Mouse (Mus musculus) limb, embryonic 13.5 days (tissue): ENCODE measurements around the gene Slc7a1. TPM values are rescaled to one million over a fixed set of nuclear protein-coding genes. Genes with fewer than 3 reads are reported as not detected.

Experiments used
- ATAC-seq: fragments of 200-750 bp; cut with Nextera tagmentation; 2 replicates; pipeline ENCODE4 v1.8.0; 2017; ENCODE audit warnings: low read depth, moderate number of reproducible peaks, moderate TSS enrichment; ENCODE audit not compliant: low FRiP score
- H3K27ac ChIP-seq: fragments of 300-500 bp; sonication (generic); 2 replicates; pipeline ENCODE4 v1.5.1; 2015; ENCODE audit warnings: inconsistent platforms, mild to moderate bottlenecking, moderate library complexity
- H3K27me3 ChIP-seq: fragments of 300-500 bp; sonication (generic); 2 replicates; pipeline ENCODE4 v1.6.1; 2015; ENCODE audit warnings: mild to moderate bottlenecking, inconsistent platforms
- H3K36me3 ChIP-seq: fragments of 300-500 bp; sonication (generic); 2 replicates; pipeline ENCODE4 v1.6.1; 2015; ENCODE audit warnings: inconsistent platforms, mild to moderate bottlenecking, moderate library complexity
- H3K4me1 ChIP-seq: fragments of 300-500 bp; sonication (generic); 2 replicates; pipeline ENCODE4 v1.6.1; 2015; ENCODE audit warnings: inconsistent platforms
- H3K4me2 ChIP-seq: fragments of 300-500 bp; sonication (generic); replicated peaks from 2 replicates; pipeline ENCODE4 v1.6.1; 2015; ENCODE audit warnings: inconsistent platforms, mild to moderate bottlenecking, moderate library complexity
- H3K4me3 ChIP-seq: fragments of 300-500 bp; sonication (generic); 2 replicates; pipeline ENCODE4 v1.5.1; 2015; ENCODE audit warnings: moderate library complexity, mild to moderate bottlenecking, inconsistent platforms
- H3K9ac ChIP-seq: fragments of 300-500 bp; sonication (generic); 2 replicates; pipeline ENCODE4 v1.6.1; 2015; ENCODE audit warnings: mild to moderate bottlenecking, inconsistent platforms
- H3K9me3 ChIP-seq: fragments of 300-500 bp; sonication (generic); 2 replicates; pipeline ENCODE4 v1.6.1; 2016; ENCODE audit warnings: inconsistent platforms
- WGBS: fragments of 180-500 bp; shearing (Covaris S2); methylation state at CpG from one replicate; pipeline ENCODE4 v1.1.7; 2015; 5-methylcytosine and 5-hydroxymethylcytosine counted together
- polyA plus RNA-seq: library from polyadenylated mRNA; unstranded; fragments of >200 nt; fragmentation: Nextera tagmentation; extraction: Ambion mirVana; gene quantifications from 2 replicates; pipeline ENCODE4 v1.2.1, GENCODE M21; 2015

The Slc7a1 gene
- polyA plus RNA-seq, 1 experiment from 2014 or later: 14.9 TPM

- peaks cover 9% of the 10 kb centered on the region; the same call in 1 of the 2 replicates for H3K9me3 ChIP-seq
- peaks cover 22% of the 10 kb centered on the region; the same call in 1 of the 2 replicates for H3K4me1 ChIP-seq
- H3K4me3 ChIP-seq: no peak overlapping the region
- no peaks in the 10 kb centered on the region for H3K27me3 ChIP-seq
- H3K36me3 ChIP-seq: peaks cover 10% of the 10 kb centered on the region
- H3K27ac ChIP-seq: no peak overlapping the region; the same call in 1 of the 2 replicates
- H3K9ac ChIP-seq: no peak overlapping the region
- H3K4me2 ChIP-seq: no peak overlapping the region
- no peak for ATAC-seq
- 83% methylated on average over 17 of the region's 17 CpGs for WGBS
These were observed 22.1 kb downstream of the Slc7a1 start for GRCm38 (mm10) chr5:148377439-148378231.

GRCm38 (mm10) chr5:148376358-148376757, 23.3 kb downstream of the Slc7a1 start:
- Histone ChIP-seq H3K27ac (no peak overlapping the region), H3K4me2 (no peak overlapping the region), H3K9ac (no peak overlapping the region), H3K9me3 (peaks cover 9% of the 10 kb centered on the region; the same call in 1 of the 2 replicates), H3K27me3 (no peaks in the 10 kb centered on the region), H3K4me1 (peaks cover 17% of the 10 kb centered on the region; the same call in 1 of the 2 replicates), H3K36me3 (peaks cover 10% of the 10 kb centered on the region), H3K4me3 (no peak overlapping the region)
- whole genome bisulfite sequencing: 96% methylated on average over 8 of the region's 8 CpGs
- ATAC-seq: no peak

- H3K27me3 ChIP-seq: no peaks in the 10 kb centered on the region
- H3K36me3 ChIP-seq: peaks cover 13% of the 10 kb centered on the region
- ATAC-seq: no peak
- H3K9ac ChIP-seq: no peak overlapping the region
- no peak overlapping the region for H3K4me2 ChIP-seq
- WGBS: 74% methylated on average over 12 of the region's 12 CpGs
- peaks cover 11% of the 10 kb centered on the region; the same call in 1 of the 2 replicates for H3K4me1 ChIP-seq
- H3K27ac ChIP-seq: no peak overlapping the region
- H3K9me3 ChIP-seq: peaks cover 9% of the 10 kb centered on the region; the same call in 1 of the 2 replicates
- H3K4me3 ChIP-seq: no peak overlapping the region
These were observed 24.2 kb downstream of the Slc7a1 start for GRCm38 (mm10) chr5:148375480-148375879.

- ATAC-seq: no peak
- no peak overlapping the region for H3K27ac ChIP-seq
- no peak overlapping the region for H3K4me2 ChIP-seq
- H3K9ac ChIP-seq: no peak overlapping the region
- peaks cover 11% of the 10 kb centered on the region; the same call in 1 of the 2 replicates for H3K4me1 ChIP-seq
- peaks cover 16% of the 10 kb centered on the region; the same call in 1 of the 2 replicates for H3K9me3 ChIP-seq
- 55% methylated on average over 9 of the region's 9 CpGs for WGBS
- H3K36me3 ChIP-seq: peaks cover 20% of the 10 kb centered on the region
- no peak overlapping the region for H3K4me3 ChIP-seq
- no peaks in the 10 kb centered on the region for H3K27me3 ChIP-seq
These were observed 26.5 kb downstream of the Slc7a1 start for GRCm38 (mm10) chr5:148373092-148373685.

- H3K27ac ChIP-seq: no peak overlapping the region
- ATAC-seq: no peak
- H3K4me3 ChIP-seq: no peak overlapping the region
- H3K27me3 ChIP-seq: no peaks in the 10 kb centered on the region
- no peak overlapping the region for H3K9ac ChIP-seq
- H3K9me3 ChIP-seq: peaks cover 16% of the 10 kb centered on the region; the same call in 1 of the 2 replicates
- H3K4me2 ChIP-seq: no peak overlapping the region
- peaks cover 11% of the 10 kb centered on the region; the same call in 1 of the 2 replicates for H3K4me1 ChIP-seq
- 75% methylated on average over 12 of the region's 12 CpGs for WGBS
- peaks cover 20% of the 10 kb centered on the region for H3K36me3 ChIP-seq
These were observed 27.4 kb downstream of the Slc7a1 start for GRCm38 (mm10) chr5:148372005-148372917.

- 94% methylated on average over 9 of the region's 9 CpGs for WGBS
- Histone ChIP-seq H3K27ac (no peak overlapping the region), H3K4me3 (no peak overlapping the region), H3K9me3 (peaks cover 16% of the 10 kb centered on the region; the same call in 1 of the 2 replicates), H3K4me1 (peaks cover 15% of the 10 kb centered on the region; the same call in 1 of the 2 replicates), H3K27me3 (no peaks in the 10 kb centered on the region), H3K4me2 (no peak overlapping the region), H3K36me3 (peaks cover 18% of the 10 kb centered on the region), H3K9ac (no peak overlapping the region)
- ATAC-seq: no peak
These were observed 28.3 kb downstream of the Slc7a1 start for GRCm38 (mm10) chr5:148371375-148371774.

- Histone ChIP-seq H3K9ac (no peak overlapping the region), H3K4me1 (peaks cover 16% of the 10 kb centered on the region; the same call in 1 of the 2 replicates), H3K9me3 (peaks cover 8% of the 10 kb centered on the region; the same call in 1 of the 2 replicates), H3K4me2 (no peak overlapping the region), H3K27ac (no peak overlapping the region), H3K36me3 (peaks cover 10% of the 10 kb centered on the region; the same call in 1 of the 2 replicates), H3K27me3 (no peaks in the 10 kb centered on the region), H3K4me3 (no peak overlapping the region)
- 85% methylated on average over 1 of the region's 1 CpGs for WGBS
- ATAC-seq: no peak
These were observed 29.1 kb downstream of the Slc7a1 start for GRCm38 (mm10) chr5:148370624-148371023.

- WGBS: 85% methylated on average over 3 of the region's 3 CpGs
- Histone ChIP-seq H3K27ac (no peak overlapping the region), H3K27me3 (no peaks in the 10 kb centered on the region), H3K9me3 (peaks cover 7% of the 10 kb centered on the region; the same call in 1 of the 2 replicates), H3K9ac (no peak overlapping the region), H3K4me2 (no peak overlapping the region), H3K4me3 (no peak overlapping the region), H3K4me1 (peaks cover 16% of the 10 kb centered on the region; the same call in 1 of the 2 replicates), H3K36me3 (peaks cover 10% of the 10 kb centered on the region; the same call in 1 of the 2 replicates)
- no peak for ATAC-seq
These were observed 30.5 kb downstream of the Slc7a1 start for GRCm38 (mm10) chr5:148369178-148369577.

GRCm38 (mm10) chr5:148367816-148368215, 31.9 kb downstream of the Slc7a1 start:
- Histone ChIP-seq H3K27ac (no peak overlapping the region), H3K36me3 (peaks cover 10% of the 10 kb centered on the region; the same call in 1 of the 2 replicates), H3K4me2 (no peak overlapping the region), H3K9me3 (peaks cover 7% of the 10 kb centered on the region; the same call in 1 of the 2 replicates), H3K9ac (no peak overlapping the region), H3K4me1 (peaks cover 14% of the 10 kb centered on the region; the same call in 1 of the 2 replicates), H3K4me3 (no peak overlapping the region), H3K27me3 (no peaks in the 10 kb centered on the region)
- ATAC-seq: no peak
- 90% methylated on average over 3 of the region's 3 CpGs for WGBS

- Histone ChIP-seq H3K36me3 (peaks cover 10% of the 10 kb centered on the region; the same call in 1 of the 2 replicates), H3K9me3 (peaks cover 7% of the 10 kb centered on the region; the same call in 1 of the 2 replicates), H3K4me3 (no peak overlapping the region), H3K27me3 (no peaks in the 10 kb centered on the region), H3K9ac (no peak overlapping the region), H3K27ac (no peak overlapping the region), H3K4me2 (no peak overlapping the region), H3K4me1 (peaks cover 17% of the 10 kb centered on the region)
- ATAC-seq: no peak
- WGBS: 82% methylated on average over 9 of the region's 9 CpGs
These were observed 33.2 kb downstream of the Slc7a1 start for GRCm38 (mm10) chr5:148366455-148366854.

- WGBS: 75% methylated on average over 22 of the region's 22 CpGs
- no peak overlapping the region for H3K9ac ChIP-seq
These were observed 36.1 kb downstream of the Slc7a1 start for GRCm38 (mm10) chr5:148363441-148364113.

More at GRCm38 (mm10) chr5:148363441-148364113, 36.1 kb downstream of the Slc7a1 start:
- Histone ChIP-seq H3K9me3 (no peaks in the 10 kb centered on the region), H3K36me3 (no peaks in the 10 kb centered on the region), H3K4me2 (no peak overlapping the region), H3K4me1 (peaks cover 24% of the 10 kb centered on the region), H3K27ac (no peak overlapping the region), H3K27me3 (no peaks in the 10 kb centered on the region), H3K4me3 (no peak overlapping the region)
- no peak for ATAC-seq
